Mouse (Mus musculus) liver, adult 2 months (tissue): Measurements from ENCODE around the gene Rpl9-ps1. TPM values are rescaled to one million over a fixed set of nuclear protein-coding genes. Genes with fewer than 3 reads are reported as not detected.

ENCODE experiments used
- DNase-seq: peaks from one replicate; pipeline ENCODE4 v3.0.0-alpha.2; 2011; ENCODE audit warnings: low read depth, low spot score; ENCODE audit errors: extremely low read depth
- H3K27ac ChIP-seq: fragments of 200-500 bp; replicated peaks from 2 replicates; pipeline ENCODE4 v1.5.1; 2012; ENCODE audit warnings: low read depth, mild to moderate bottlenecking, control low read depth, inconsistent platforms, low read length; ENCODE audit not compliant: insufficient read depth
- H3K27me3 ChIP-seq: fragments of 200-500 bp; 2 replicates; pipeline ENCODE4 v1.6.1; 2012; ENCODE audit warnings: mild to moderate bottlenecking, moderate library complexity, low read length, inconsistent platforms; ENCODE audit not compliant: control insufficient read depth, insufficient read depth
- H3K36me3 ChIP-seq: fragments of 200-500 bp; 2 replicates; pipeline ENCODE4 v1.6.1; 2012; ENCODE audit warnings: low read length, inconsistent platforms; ENCODE audit not compliant: control insufficient read depth, insufficient read depth
- H3K4me1 ChIP-seq: fragments of 200-500 bp; 2 replicates; pipeline ENCODE4 v1.6.1; 2011; ENCODE audit warnings: low read length; ENCODE audit not compliant: control insufficient read depth, insufficient read depth
- H3K4me3 ChIP-seq: fragments of 200-500 bp; 2 replicates; pipeline ENCODE4 v1.5.1; 2011; ENCODE audit warnings: low read depth, mild to moderate bottlenecking, control low read depth, low read length, moderate library complexity; ENCODE audit not compliant: insufficient read depth
- H3K79me2 ChIP-seq: fragments of 200-500 bp; 2 replicates; pipeline ENCODE4 v1.6.1; 2012; ENCODE audit warnings: inconsistent platforms, mild to moderate bottlenecking, low read length, moderate library complexity; ENCODE audit not compliant: control insufficient read depth, insufficient read depth
- H3K9ac ChIP-seq: fragments of 200-500 bp; 2 replicates; pipeline ENCODE4 v1.6.1; 2012; ENCODE audit warnings: low read depth, mild to moderate bottlenecking, control low read depth, inconsistent platforms, low read length
- CTCF ChIP-seq: fragments of 200-500 bp; IDR thresholded peaks from 2 replicates; pipeline ENCODE4 v1.5.1; 2011; ENCODE audit warnings: low read depth, low read length, control low read depth
- POLR2A ChIP-seq: fragments of 200-500 bp; IDR thresholded peaks from 2 replicates; pipeline ENCODE4 v1.6.1; 2011; ENCODE audit warnings: low read length, control low read depth; ENCODE audit not compliant: insufficient read depth; ENCODE audit errors: extremely low read depth
- WGBS: fragments of 180-500 bp; shearing (Covaris S2); methylation state at CpG from one replicate; pipeline ENCODE4 v1.1.7; 2018; 5-methylcytosine and 5-hydroxymethylcytosine counted together
- polyA plus RNA-seq: library from polyadenylated mRNA; depleted of rRNA; stranded (reverse); fragments of >200 nt; gene quantifications from 2 replicates; pipeline ENCODE4 v1.2.3, GENCODE M21; 2012; rRNA removed
- total RNA-seq: library from RNA; depleted of rRNA; stranded (reverse); fragments of >200 nt; gene quantifications from 2 replicates; pipeline ENCODE4 v1.2.3, GENCODE M21; 2014; rRNA removed

Rpl9-ps1 gene
- total and polyA plus RNA-seq, 2 experiments = not detected

DNA sequence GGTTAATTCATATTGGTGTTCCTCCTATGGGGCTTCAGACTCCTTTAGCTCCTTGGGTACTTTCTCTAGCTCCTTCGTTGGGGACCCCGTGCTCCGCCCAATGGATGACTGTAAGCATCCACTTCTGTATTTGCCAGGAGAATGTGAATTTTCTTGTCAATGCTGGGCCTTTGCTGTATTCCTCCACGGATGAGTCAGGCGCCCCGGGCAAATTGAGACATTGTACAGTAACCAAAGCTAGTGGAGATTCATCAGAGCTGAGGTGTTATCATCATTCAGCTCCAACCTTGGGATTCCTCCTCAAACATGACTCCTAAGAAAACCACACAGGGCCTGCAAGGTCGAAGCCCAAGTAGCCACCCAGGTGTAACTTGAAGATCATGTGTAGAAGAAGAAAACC is 47.6 kb downstream of the Rpl9-ps1 start:
- WGBS = 93% methylated on average over 7 of the region's 7 CpGs
- DNase-seq = no peak
- no peak overlapping the region for H3K4me3 ChIP-seq
- H3K27ac ChIP-seq = no peak overlapping the region
- no peak overlapping the region for H3K9ac ChIP-seq
- no peaks in the 10 kb centered on the region for H3K27me3 ChIP-seq
- no peaks in the 10 kb centered on the region; the same call in 1 of the 2 replicates for H3K4me1 ChIP-seq
- no peaks in the 10 kb centered on the region for H3K36me3 ChIP-seq
- no peaks in the 10 kb centered on the region for H3K79me2 ChIP-seq
- no peak for TF ChIP-seq POLR2A
- TF ChIP-seq CTCF = no peak

DNA sequence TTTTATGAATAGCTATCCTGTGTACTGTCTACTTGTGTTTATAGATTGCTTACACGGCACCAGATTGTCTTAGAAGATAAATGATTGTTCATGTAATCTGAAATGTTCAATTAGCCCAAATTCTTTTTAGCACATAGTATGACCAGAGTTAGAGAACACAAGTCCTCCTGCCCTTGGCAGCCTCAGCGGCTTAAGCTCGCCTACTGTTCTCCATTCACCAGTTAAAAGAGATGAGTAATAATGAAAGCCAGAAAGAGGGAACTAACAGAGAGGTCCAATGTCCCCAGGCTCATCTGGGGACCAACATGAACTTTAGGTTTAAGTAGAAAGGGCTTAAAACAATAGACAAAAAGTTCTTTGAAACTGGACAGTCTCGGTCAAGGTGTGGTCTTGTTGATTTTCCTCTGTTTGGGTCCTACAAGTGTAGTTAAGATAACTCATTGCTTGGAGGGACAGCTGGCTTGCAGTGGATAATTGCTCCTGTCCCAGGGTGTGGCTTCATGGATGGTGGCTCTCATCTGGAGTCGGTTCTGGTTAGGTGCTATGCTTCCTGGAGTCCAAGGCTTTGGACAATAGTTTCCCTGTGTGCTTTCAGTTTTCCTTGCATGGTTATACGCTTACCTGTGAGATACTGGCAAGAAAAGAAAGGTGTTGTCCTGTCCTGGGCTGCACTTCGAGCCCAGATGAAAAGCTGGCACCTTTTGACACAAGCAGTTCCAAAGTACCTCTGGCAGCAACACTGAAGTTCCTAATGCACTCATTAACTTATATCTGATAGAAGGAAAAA is 49.6 kb downstream of the Rpl9-ps1 start:
- peak; percentile 70 for DNase-seq
- H3K27me3 ChIP-seq = no peaks in the 10 kb centered on the region
- TF ChIP-seq CTCF (no peak), POLR2A (no peak)
- WGBS = 62% methylated on average over 7 of the region's 7 CpGs
- H3K79me2 ChIP-seq = no peaks in the 10 kb centered on the region
- no peaks in the 10 kb centered on the region for H3K36me3 ChIP-seq
- H3K27ac ChIP-seq = no peak overlapping the region
- no peak overlapping the region for H3K9ac ChIP-seq
- H3K4me1 ChIP-seq = no peaks in the 10 kb centered on the region; the same call in 1 of the 2 replicates
- no peak overlapping the region for H3K4me3 ChIP-seq

Other genes with a start within 250 kb of the Rpl9-ps1 start
- 0.07 and 0.18 TPM in 2 replicates for gene Rasl10b, start 236.5 kb downstream of the Rpl9-ps1 start, total RNA-seq
- 0.12 and 0.24 TPM in 2 replicates for gene Rasl10b, start 236.5 kb downstream of the Rpl9-ps1 start, polyA plus RNA-seq
- not detected in 2 replicates for gene Gas2l2, start 216.2 kb downstream of the Rpl9-ps1 start, total RNA-seq
- gene Gas2l2, start 216.2 kb downstream of the Rpl9-ps1 start, polyA plus RNA-seq = not detected in 2 replicates
- not detected in 2 replicates for gene 1700020L24Rik, start 207.9 kb downstream of the Rpl9-ps1 start, total RNA-seq
- gene 1700020L24Rik, start 207.9 kb downstream of the Rpl9-ps1 start, polyA plus RNA-seq = not detected in 2 replicates
- 0.18 and 0.27 TPM in 2 replicates for gene Mmp28, start 182.6 kb downstream of the Rpl9-ps1 start, total RNA-seq
- gene Mmp28, start 182.6 kb downstream of the Rpl9-ps1 start, polyA plus RNA-seq = 0.26 and 0.29 TPM in 2 replicates
- gene Taf15, start 172.5 kb downstream of the Rpl9-ps1 start, total RNA-seq = 29.1 and 29.9 TPM in 2 replicates
- 7.1 and 8.5 TPM in 2 replicates for gene Taf15, start 172.5 kb downstream of the Rpl9-ps1 start, polyA plus RNA-seq
- not detected in 2 replicates for gene Heatr9, start 123.4 kb downstream of the Rpl9-ps1 start, total RNA-seq
- not detected in 2 replicates for gene Heatr9, start 123.4 kb downstream of the Rpl9-ps1 start, polyA plus RNA-seq
- 0.37 and 1.1 TPM in 2 replicates for gene Ccl5, start 115.1 kb downstream of the Rpl9-ps1 start, total RNA-seq
- 7.2 and 13.2 TPM in 2 replicates for gene Ccl5, start 115.1 kb downstream of the Rpl9-ps1 start, polyA plus RNA-seq
- gene Ccl9, start 67.0 kb downstream of the Rpl9-ps1 start, total RNA-seq = 92.1 and 125 TPM in 2 replicates
- 45.5 and 61.7 TPM in 2 replicates for gene Ccl9, start 67.0 kb downstream of the Rpl9-ps1 start, polyA plus RNA-seq
- 8.7 and 14.1 TPM in 2 replicates for gene Ccl6, start 52.5 kb downstream of the Rpl9-ps1 start, total RNA-seq
- gene Ccl6, start 52.5 kb downstream of the Rpl9-ps1 start, polyA plus RNA-seq = 2.5 and 3.3 TPM in 2 replicates
- gene Ccl3, start 3.7 kb upstream of the Rpl9-ps1 start, total RNA-seq = 0.18 TPM in 1 of 2 replicates, not detected in the other
- 0.42 and 0.48 TPM in 2 replicates for gene Ccl3, start 3.7 kb upstream of the Rpl9-ps1 start, polyA plus RNA-seq
- 0.40 TPM in 1 of 2 replicates, not detected in the other for gene Ccl4, start 17.0 kb upstream of the Rpl9-ps1 start, total RNA-seq
- gene Ccl4, start 17.0 kb upstream of the Rpl9-ps1 start, polyA plus RNA-seq = 1.1 TPM in 1 of 2 replicates, not detected in the other
- gene Wfdc17, start 58.4 kb upstream of the Rpl9-ps1 start, total RNA-seq = 40.9 and 46.0 TPM in 2 replicates
- 8.0 and 19.9 TPM in 2 replicates for gene Wfdc17, start 58.4 kb upstream of the Rpl9-ps1 start, polyA plus RNA-seq
- not detected in 2 replicates for gene Wfdc18, start 63.4 kb upstream of the Rpl9-ps1 start, total RNA-seq
- gene Wfdc18, start 63.4 kb upstream of the Rpl9-ps1 start, polyA plus RNA-seq = not detected in 2 replicates
- 1,058 and 3,004 TPM in 2 replicates for gene Wfdc21, start 101.3 kb upstream of the Rpl9-ps1 start, total RNA-seq
- gene Wfdc21, start 101.3 kb upstream of the Rpl9-ps1 start, polyA plus RNA-seq = 2,463 and 2,494 TPM in 2 replicates
- gene Heatr6, start 108.1 kb upstream of the Rpl9-ps1 start, total RNA-seq = 6.5 and 8.9 TPM in 2 replicates
- gene Heatr6, start 108.1 kb upstream of the Rpl9-ps1 start, polyA plus RNA-seq = 9.7 and 9.8 TPM in 2 replicates
- 2.2 and 2.4 TPM in 2 replicates for gene Hnf1b, start 204.4 kb upstream of the Rpl9-ps1 start, total RNA-seq
- gene Hnf1b, start 204.4 kb upstream of the Rpl9-ps1 start, polyA plus RNA-seq = 13.7 and 14.9 TPM in 2 replicates